ENCODE assay signal across 8 mouse cellular contexts in genomic region chr7:133959200-133959599, GRCm38 (mm10).
DNase-seq lines count a peak whose midpoint lies in the region; ATAC-seq and TF ChIP-seq lines count a peak whose summit lies in the region.

No protein-coding gene starts in this region.

- WGBS in cerebellum, adult 2 months: 73% methylated on average over 4 of the region's 4 CpGs

- peak; percentile 32 to 48 for DNase-seq in heart, postnatal 10 days
- no peak for DNase-seq in heart, adult 11 months
- DNase-seq in ES-CJ7 (ENCODE audit: low read depth, low spot score): peak; percentile 14
- peak; percentile 19 to 22 for DNase-seq in cerebellum, adult 2 months
- peak; percentile 11 to 29 for DNase-seq in layer of hippocampus, adult 8-10 months (ENCODE audit: low spot score in 2 of 2)
- DNase-seq in retina, embryonic 14.5 days (ENCODE audit: low spot score): peak; percentile 53
- no peak for DNase-seq in spleen, adult 12 weeks (ENCODE audit: low spot score)

- ATAC-seq in erythroid progenitor cell, adult 5-6 weeks (replicated peaks; ENCODE audit: low FRiP score, poor library complexity, severe bottlenecking): no peak; the same call in 1 of the 2 replicates

- H3K27ac ChIP-seq in cerebellum, adult 2 months (ENCODE audit: insufficient read depth, low read length): no peak overlapping the region

- TF ChIP-seq POLR2A in cerebellum, adult 2 months (IDR thresholded peaks at IDR 0.05; ENCODE audit: borderline replicate concordance, insufficient read depth, low read length): no peak

- no peak overlapping the region for H3K4me3 ChIP-seq in cerebellum, adult 2 months (replicated peaks; ENCODE audit: insufficient read depth, low read depth, low read length)

- TF ChIP-seq CTCF in cerebellum, adult 2 months (IDR thresholded peaks at IDR 0.05; ENCODE audit: borderline replicate concordance, insufficient read depth, low read depth, low read length): peak; percentile 43; the same call in 1 of the 2 replicates

- intact Hi-C loops in heart, postnatal 10 days (cut with DNase I): loop anchor here (1.0 to 5.0 kb wide), 2 partner anchors 264 to 388 kb away; no protein-coding TSS in a partner anchor

- no peaks in the 10 kb centered on the region for H3K27me3 ChIP-seq in cerebellum, adult 2 months (ENCODE audit: control insufficient read depth, insufficient read depth, low read length)

- H3K4me1 ChIP-seq in cerebellum, adult 2 months (ENCODE audit: control insufficient read depth, insufficient read depth, low read length): no peaks in the 10 kb centered on the region

Comparison
In these comparisons a context has a peak if more than half of its experiments do, and no peak if none do; other contexts are left out.
1. DNase-seq: peak in heart, postnatal 10 days (2 of 2), ES-CJ7 (single experiment), cerebellum, adult 2 months (2 of 2), layer of hippocampus, adult 8-10 months (2 of 2) and retina, embryonic 14.5 days (single experiment); none in heart, adult 11 months (single experiment) and spleen, adult 12 weeks (single experiment).